ENCODE assay signal across 8 mouse cellular contexts in genomic region chr9:21091707-21092320, GRCm38 (mm10). TPM values are rescaled to one million over a fixed set of nuclear protein-coding genes. Genes with fewer than 3 reads are reported as not detected.
DNase-seq lines count a peak whose midpoint lies in the region; ATAC-seq and TF ChIP-seq lines count a peak whose summit lies in the region.

Gene Gm38431, minus strand, starts transcription at chr9:21091997.
Gene Raver1, minus strand, starts transcription at chr9:21092008.

- no peaks in the 10 kb centered on the region for H3K27me3 ChIP-seq in megakaryocyte, embryonic 14.5 days (replicated peaks)

- peak within 1 kb of the TSS; percentile 90 for H3K4me3 ChIP-seq in cortical plate, adult 2 months (ENCODE audit: insufficient read depth, low read length)
- peak within 1 kb of the TSS; percentile 94 for H3K4me3 ChIP-seq in megakaryocyte, embryonic 14.5 days (replicated peaks)

- peak within 1 kb of the TSS; percentile 61 for H3K27ac ChIP-seq in cortical plate, adult 2 months (ENCODE audit: insufficient read depth, low read length)

- TF ChIP-seq CTCF in cortical plate, adult 2 months (IDR thresholded peaks at IDR 0.05; ENCODE audit: extremely low read depth, insufficient read depth, low read length) = no peak

- TF ChIP-seq POLR2A in cortical plate, adult 2 months (IDR thresholded peaks at IDR 0.05; ENCODE audit: extremely low read depth, insufficient read depth, low read length) = peak; percentile 85

- peak; percentile 96 to 98 for DNase-seq in gastrocnemius, adult 8-10 months (ENCODE audit: low spot score in 2 of 2)
- DNase-seq in hindlimb bud, embryonic 11.5 days (ENCODE audit: extremely low spot score, low read depth, low spot score) = peak; percentile 73
- DNase-seq in left cerebral cortex, adult 8-10 months (ENCODE audit: low spot score in 2 of 2) = peak; percentile 89 to 98
- peak; percentile 99 for DNase-seq in right cerebral cortex, postnatal 10 days (ENCODE audit: low spot score in 2 of 2)
- DNase-seq in urinary bladder, postnatal 25 days (ENCODE audit: low spot score) = peak; percentile 92

- H3K9me3 ChIP-seq in megakaryocyte, embryonic 14.5 days = no peaks in the 10 kb centered on the region

- peak; percentile 97 for ATAC-seq in activated CD4-positive, CD25-positive, alpha-beta regulatory T cell, adult 4 months

- H3K4me1 ChIP-seq in cortical plate, adult 2 months (ENCODE audit: control insufficient read depth, insufficient read depth, low read length) = peaks cover 5% of the 10 kb centered on the region; the same call in 1 of the 2 replicates
- H3K4me1 ChIP-seq in megakaryocyte, embryonic 14.5 days = peaks cover 57% of the 10 kb centered on the region

- peaks cover 50% of the 10 kb centered on the region for H3K36me3 ChIP-seq in megakaryocyte, embryonic 14.5 days (replicated peaks; ENCODE audit: low read length)

RNA-seq across cellular contexts. Expression of gene Gm38431, which starts in this region (rescaled TPM):
- polyA plus RNA-seq in activated CD4-positive, CD25-positive, alpha-beta regulatory T cell, adult 4 months (2017; shearing (Covaris generic)) = 1 to 10 TPM in 1 of 2 experiments, under 1 TPM in 1; 0.67 to 3.2 TPM
- polyA plus RNA-seq in cortical plate, adult 2 months (2012; rRNA removed) = 2.3 and 3.0 TPM in 2 replicates
- 1 to 10 TPM in 1 of 4 experiments, under 1 TPM in 3; 0.15 to 2.5 (median 0.34) TPM for total RNA-seq in gastrocnemius, adult 8-10 months (2022)
- 1 to 10 TPM; 1.3 to 2.2 (median 1.6) TPM for total RNA-seq in left cerebral cortex, adult 8-10 months (2022)
- polyA plus RNA-seq in megakaryocyte, embryonic 14.5 days (2012; ENCODE audit: insufficient read depth, low replicate concordance) = 128 and 518 TPM in 2 replicates

RNA-seq across cellular contexts. Expression of gene Raver1, which starts in this region (rescaled TPM):
- polyA plus RNA-seq in activated CD4-positive, CD25-positive, alpha-beta regulatory T cell, adult 4 months (2017; shearing (Covaris generic)) = 10 to 100 TPM; 22.8 to 25.1 TPM
- 24.3 and 26.1 TPM in 2 replicates for polyA plus RNA-seq in cortical plate, adult 2 months (2012; rRNA removed)
- 10 to 100 TPM; 13.0 to 15.6 (median 14.3) TPM for total RNA-seq in gastrocnemius, adult 8-10 months (2022)
- 10 to 100 TPM; 24.4 to 30.0 (median 26.6) TPM for total RNA-seq in left cerebral cortex, adult 8-10 months (2022)
- 51.7 TPM in 1 of 2 replicates, not detected in the other for polyA plus RNA-seq in megakaryocyte, embryonic 14.5 days (2012; ENCODE audit: insufficient read depth, low replicate concordance)

Comparison
In these comparisons a context has a peak if more than half of its experiments do, and no peak if none do; other contexts are left out.
1. Peak in every context shown above with its lines: DNase-seq, ATAC-seq, H3K4me3 ChIP-seq and H3K27ac ChIP-seq.
2. RNA of gene Gm38431 (polyA plus RNA-seq): 128 to 518 TPM in megakaryocyte, embryonic 14.5 days; 0.67 to 3.2 TPM in activated CD4-positive, CD25-positive, alpha-beta regulatory T cell, adult 4 months and 2.3 to 3.0 TPM in cortical plate, adult 2 months; every median in the first group is over 10 times any median in the second.